Mouse (Mus musculus): ENCODE data around the gene Zfhx2.

Gene Zfhx2

GRCm38 (mm10) chr14:55105836-55106809 lies 14.0 kb upstream of the Zfhx2 start, which contains the start of gene Ap1g2:
Gene Ap1g2 (minus strand): TSS chr14:55106593.
- peak; percentile 84 for DNase-seq

GRCm38 (mm10) chr14:55105386-55105785 lies 13.3 kb upstream of the Zfhx2 start:
- DNase-seq = no peak

DNA sequence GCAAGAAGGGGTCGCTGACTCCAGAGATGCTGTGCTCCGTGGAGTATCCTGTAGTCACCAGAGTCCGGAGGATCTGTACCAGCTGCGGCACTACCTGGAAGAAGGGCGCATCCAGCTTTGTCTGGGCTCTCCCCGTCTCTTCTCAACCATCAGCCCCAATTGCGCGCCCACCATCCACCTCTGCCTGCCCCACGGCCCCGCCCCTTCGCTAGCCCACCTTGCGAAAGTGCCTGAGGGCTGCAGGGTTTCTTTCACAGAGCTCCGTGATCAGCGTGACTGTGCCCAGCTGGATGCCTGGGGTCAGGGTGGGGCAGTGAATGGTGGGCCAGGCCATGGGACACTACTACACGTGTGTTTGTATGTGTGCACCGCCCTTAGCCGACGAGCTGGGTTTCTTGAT lies 12.2 kb upstream of the Zfhx2 start:
- DNase-seq = no peak

- DNase-seq = no peak
Measured at GRCm38 (mm10) chr14:55102253-55102785, 10.2 kb upstream of the Zfhx2 start.

DNA sequence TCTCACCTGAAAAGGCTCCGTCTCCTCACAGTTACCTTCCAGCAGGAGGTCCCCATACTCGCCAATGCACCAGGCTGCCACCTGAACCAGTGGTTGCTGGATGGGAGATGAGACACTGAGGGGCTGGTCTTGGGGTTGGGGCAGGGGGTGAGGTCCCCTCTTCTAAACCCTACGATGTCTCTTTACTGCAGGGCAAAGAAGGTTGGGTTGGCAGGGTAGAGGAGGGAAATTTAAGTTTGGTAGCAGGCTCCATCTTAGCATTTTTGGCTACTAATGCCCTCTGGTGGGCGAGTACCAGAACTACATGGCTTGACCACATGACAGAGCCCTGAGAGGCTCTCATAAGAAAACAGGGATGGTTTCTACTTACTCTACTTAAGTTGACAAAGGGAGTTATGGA lies 9.5 kb upstream of the Zfhx2 start:
- DNase-seq = peak; percentile 74

DNA sequence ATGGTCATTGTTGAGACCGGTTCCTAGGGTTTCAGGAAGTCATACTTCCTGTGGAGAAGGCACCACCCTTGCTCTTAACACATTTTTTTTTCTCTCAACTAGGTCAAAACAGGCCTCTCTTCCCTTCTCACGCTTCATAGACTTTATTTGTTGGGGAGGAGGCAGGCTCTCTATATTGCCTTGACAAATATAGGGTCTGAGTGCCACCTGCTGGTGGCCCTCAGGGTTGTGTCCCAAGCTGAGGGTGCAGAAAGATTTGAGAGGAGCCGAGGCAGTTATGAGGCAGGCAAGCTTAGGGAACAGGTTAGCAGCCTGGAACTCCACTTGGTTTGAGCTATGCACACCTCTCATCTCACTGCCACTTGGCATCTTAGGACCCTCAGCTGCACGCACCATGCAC lies 5.9 kb upstream of the Zfhx2 start:
- DNase-seq = peak; percentile 85

DNA sequence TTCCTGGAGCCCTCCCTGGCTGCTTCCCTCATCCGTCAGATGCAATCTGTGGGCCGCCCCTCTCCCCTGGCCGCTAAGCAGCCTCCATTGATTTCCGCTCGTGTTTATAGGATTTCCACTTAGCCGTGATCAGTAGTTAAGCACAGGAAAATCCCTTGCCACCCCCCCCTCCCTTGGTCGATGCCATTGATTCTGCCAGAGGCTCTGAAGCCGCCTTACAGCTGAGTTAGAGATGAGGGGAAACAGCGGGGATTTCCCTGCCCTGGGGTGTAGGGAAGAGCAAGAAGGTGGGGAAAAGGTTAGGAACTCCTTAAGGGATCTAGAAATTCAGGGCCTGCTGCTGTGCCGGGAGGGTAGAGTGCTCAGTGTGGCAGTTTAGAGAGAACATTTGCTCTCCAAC lies 5.5 kb upstream of the Zfhx2 start:
- peak; percentile 66 for DNase-seq

DNA sequence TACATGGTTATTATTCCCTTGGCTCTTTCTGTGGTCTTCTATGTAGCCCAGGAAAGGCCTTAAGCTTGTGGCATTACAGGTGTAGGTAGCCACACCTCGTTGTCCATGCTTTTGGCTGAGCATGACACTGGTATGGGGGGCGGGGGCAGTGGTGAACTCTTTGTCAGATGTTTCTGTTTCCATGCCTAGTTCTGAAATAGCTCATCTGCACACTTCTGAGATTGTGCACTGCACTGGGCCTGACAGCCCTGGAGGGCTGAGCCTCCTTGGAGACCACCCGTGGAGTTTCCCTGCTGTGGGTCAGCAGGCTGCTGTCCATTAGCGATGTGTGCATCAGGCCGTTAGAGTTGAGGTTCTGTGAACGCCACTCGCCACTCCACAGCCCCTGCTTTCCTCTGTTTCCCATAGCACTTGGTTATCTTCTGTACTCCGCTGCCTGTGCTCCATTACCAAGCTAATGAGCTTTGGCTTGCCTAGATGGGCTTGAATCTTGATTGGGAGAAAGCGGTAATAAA lies 4.5 kb upstream of the Zfhx2 start:
- DNase-seq = peak; percentile 54

- no peak for DNase-seq
Measured at GRCm38 (mm10) chr14:55095671-55096070, 3.5 kb upstream of the Zfhx2 start.

GRCm38 (mm10) chr14:55095263-55095662 lies 3.1 kb upstream of the Zfhx2 start:
- DNase-seq = no peak

- peak; percentile 88 for DNase-seq
Measured at GRCm38 (mm10) chr14:55094704-55095231, 2.6 kb upstream of the Zfhx2 start, which contains the start of gene Thtpa. Gene Thtpa (plus strand): TSS chr14:55094784.

- DNase-seq = no peak
Measured at GRCm38 (mm10) chr14:55093927-55094326, 1.8 kb upstream of the Zfhx2 start.

DNA sequence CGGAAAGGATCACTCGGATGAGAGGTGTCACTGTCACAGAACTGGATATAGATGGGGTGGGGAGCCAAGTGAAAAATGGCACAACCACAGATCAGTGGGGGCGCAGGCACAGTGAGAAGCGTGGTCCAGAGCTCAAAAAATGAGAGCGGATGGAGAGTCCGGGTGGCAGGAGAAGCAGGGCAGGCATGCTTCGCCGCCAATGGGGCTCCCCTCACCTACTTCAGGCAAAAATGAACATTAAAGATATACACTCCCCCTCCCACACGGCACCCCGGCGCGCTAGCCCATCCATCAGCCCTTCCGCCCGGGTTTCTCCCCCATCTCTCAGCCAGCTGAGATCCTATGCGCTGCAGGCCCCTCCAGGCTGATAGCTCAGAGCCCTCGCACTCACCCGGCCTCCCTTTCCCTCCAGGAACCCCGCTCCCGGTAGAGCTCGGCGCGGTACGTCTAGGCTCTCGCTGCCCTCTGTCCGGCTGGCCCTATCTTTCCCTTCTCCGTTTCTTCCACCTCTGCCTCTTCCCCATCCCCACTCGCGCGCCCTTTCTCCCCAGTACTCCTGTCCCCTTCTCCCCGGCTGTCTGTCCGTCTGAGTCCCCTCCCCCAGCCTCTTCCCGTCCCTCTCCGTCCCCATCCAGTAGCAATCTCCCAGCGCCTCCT lies 787 bp downstream of the Zfhx2 start:
- DNase-seq = peak; percentile 25

DNA sequence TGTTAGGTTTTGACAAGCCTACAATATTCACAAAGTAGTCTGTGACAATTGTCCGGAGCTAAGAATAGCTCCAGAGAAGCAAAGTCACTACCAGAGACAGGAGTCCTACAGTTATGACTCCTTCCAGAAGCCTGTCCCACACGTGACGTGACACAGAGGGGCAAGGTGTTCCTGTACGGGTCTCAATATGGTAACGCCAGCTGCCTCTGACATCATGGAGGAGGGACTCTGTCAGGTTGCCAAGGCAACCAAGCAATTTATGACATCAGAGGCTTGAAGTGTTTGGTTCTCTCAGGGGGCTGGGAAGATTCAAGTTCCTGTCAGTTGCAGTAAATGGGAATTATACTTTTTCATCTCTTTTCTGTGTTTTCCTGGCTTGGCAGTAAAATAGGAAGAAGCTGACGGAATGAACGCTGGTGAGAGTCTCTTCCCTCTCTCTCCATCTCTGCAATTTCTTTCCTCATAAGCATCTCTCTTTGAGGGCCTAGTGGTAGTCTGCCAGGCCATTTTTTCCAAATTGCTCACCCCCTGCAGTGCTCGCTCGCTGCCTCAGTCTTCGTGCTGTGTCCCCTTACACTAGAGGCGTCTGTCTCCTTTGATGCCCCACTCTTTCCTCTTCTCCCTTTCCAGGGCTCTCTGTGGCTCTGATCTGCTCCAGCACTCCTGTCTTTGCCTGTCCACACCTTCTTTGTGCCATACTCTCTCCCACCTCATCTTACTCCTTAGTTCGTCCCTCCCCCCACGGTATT lies 2.8 kb downstream of the Zfhx2 start:
- DNase-seq = peak; percentile 49

- no peak for DNase-seq
Measured at GRCm38 (mm10) chr14:55086009-55086514, 6.1 kb downstream of the Zfhx2 start.

- peak; percentile 94 for DNase-seq
Measured at GRCm38 (mm10) chr14:55085324-55086008, 6.7 kb downstream of the Zfhx2 start.

GRCm38 (mm10) chr14:55083481-55083880 lies 8.6 kb downstream of the Zfhx2 start:
- no peak for DNase-seq

- DNase-seq = no peak
Measured at GRCm38 (mm10) chr14:55081105-55081504, 11.0 kb downstream of the Zfhx2 start.

DNA sequence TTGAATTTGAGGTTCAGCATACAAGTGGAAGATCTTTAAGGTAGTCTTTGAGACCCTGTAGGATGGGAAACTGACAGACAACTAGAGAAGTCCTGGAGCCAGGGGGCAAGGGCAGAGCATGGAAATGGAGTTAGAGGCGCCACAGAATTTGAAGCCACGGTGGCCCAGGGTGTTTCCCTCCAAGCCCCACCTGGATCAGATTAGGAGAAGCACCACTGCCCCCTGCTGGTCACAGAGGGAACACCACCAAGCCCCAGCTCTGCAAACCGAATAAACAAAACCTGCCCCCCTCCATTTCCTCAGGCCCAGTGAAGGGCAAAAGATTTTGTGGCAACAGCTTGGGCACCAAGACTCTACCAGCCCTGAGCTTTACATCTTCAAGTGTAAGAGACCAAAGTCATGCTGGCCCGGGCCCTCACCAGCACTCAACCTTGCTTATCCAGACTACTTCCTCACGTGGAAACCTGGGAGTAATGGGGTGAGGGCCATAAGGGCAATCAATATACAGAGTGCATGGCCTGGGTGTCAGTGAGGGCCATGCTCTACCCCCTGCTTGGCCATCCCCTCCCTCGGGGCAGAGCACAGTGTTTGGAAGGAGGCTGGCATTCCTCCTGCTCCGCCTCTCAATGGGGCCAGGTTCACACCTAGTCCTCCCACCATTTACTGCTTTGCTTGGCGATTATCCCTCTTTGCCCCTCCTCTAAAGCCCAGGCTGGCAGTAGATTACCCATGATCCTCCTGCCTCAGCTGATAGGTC lies 12.7 kb downstream of the Zfhx2 start:
- DNase-seq = peak; percentile 82

GRCm38 (mm10) chr14:55078366-55078989 lies 13.6 kb downstream of the Zfhx2 start:
- DNase-seq = peak; percentile 51
